Mouse (Mus musculus) 416B (cell line): Measurements from ENCODE around the gene Cadm1.

Experiments
- DNase-seq: peaks from one replicate; pipeline ENCODE4 v3.0.0; 2011; ENCODE audit warnings: low read depth

Cadm1 gene

GRCm38 (mm10) chr9:47674766-47675713 lies 145.1 kb downstream of the Cadm1 start:
- DNase-seq, result no peak

- DNase-seq, result no peak
Measured at GRCm38 (mm10) chr9:47686881-47687280, 156.9 kb downstream of the Cadm1 start.

GRCm38 (mm10) chr9:47687604-47688003 lies 157.6 kb downstream of the Cadm1 start:
- no peak for DNase-seq

- DNase-seq, result no peak
Measured at GRCm38 (mm10) chr9:47688297-47688696, 158.3 kb downstream of the Cadm1 start.

- DNase-seq, result no peak
Measured at GRCm38 (mm10) chr9:47692911-47693310, 162.9 kb downstream of the Cadm1 start.

- peak; percentile 36 for DNase-seq
Measured at GRCm38 (mm10) chr9:47699026-47699425, 169.1 kb downstream of the Cadm1 start.

- no peak for DNase-seq
Measured at GRCm38 (mm10) chr9:47700021-47700420, 170.0 kb downstream of the Cadm1 start.

GRCm38 (mm10) chr9:47703026-47703876 lies 173.3 kb downstream of the Cadm1 start:
- DNase-seq, result no peak

GRCm38 (mm10) chr9:47706341-47706740 lies 176.4 kb downstream of the Cadm1 start:
- no peak for DNase-seq

GRCm38 (mm10) chr9:47707326-47707725 lies 177.4 kb downstream of the Cadm1 start:
- no peak for DNase-seq

- peak; percentile 46 for DNase-seq
Measured at GRCm38 (mm10) chr9:47708299-47708698, 178.3 kb downstream of the Cadm1 start.

- no peak for DNase-seq
Measured at GRCm38 (mm10) chr9:47710946-47711345, 181.0 kb downstream of the Cadm1 start.

GRCm38 (mm10) chr9:47714541-47714940 lies 184.6 kb downstream of the Cadm1 start:
- DNase-seq, result no peak

- DNase-seq, result no peak
Measured at GRCm38 (mm10) chr9:47715415-47715814, 185.4 kb downstream of the Cadm1 start.

- DNase-seq, result no peak
Measured at GRCm38 (mm10) chr9:47716883-47717282, 186.9 kb downstream of the Cadm1 start.

GRCm38 (mm10) chr9:47727611-47728010 lies 197.6 kb downstream of the Cadm1 start:
- DNase-seq, result no peak

GRCm38 (mm10) chr9:47728852-47729251 lies 198.9 kb downstream of the Cadm1 start:
- DNase-seq, result no peak

- no peak for DNase-seq
Measured at GRCm38 (mm10) chr9:47730247-47730646, 200.3 kb downstream of the Cadm1 start.

- DNase-seq, result peak; percentile 29
Measured at GRCm38 (mm10) chr9:47733780-47734451, 203.9 kb downstream of the Cadm1 start.

- DNase-seq, result no peak
Measured at GRCm38 (mm10) chr9:47734905-47735304, 204.9 kb downstream of the Cadm1 start.

GRCm38 (mm10) chr9:47738799-47739198 lies 208.8 kb downstream of the Cadm1 start:
- no peak for DNase-seq

GRCm38 (mm10) chr9:47739276-47739675 lies 209.3 kb downstream of the Cadm1 start:
- no peak for DNase-seq
